Mouse (Mus musculus): ENCODE measurements around the gene Polh.

- no peak for TF ChIP-seq GATA1 (IDR thresholded peaks at IDR 0.05; ENCODE audit: borderline replicate concordance, low read length)
- TF ChIP-seq FLI1 (IDR thresholded peaks at IDR 0.05; ENCODE audit: low read length): no peak
These were observed 40.5 kb upstream of the Polh start for GRCm38 (mm10) chr17:46242993-46243392.
